Mouse (Mus musculus) midbrain, embryonic 11.5 days (tissue): Measurements from ENCODE around the gene Atxn10. TPM values are rescaled to one million over a fixed set of nuclear protein-coding genes. Genes with fewer than 3 reads are reported as not detected.

ENCODE experiments used
- ATAC-seq: fragments of 200-750 bp; cut with Nextera tagmentation; 2 replicates; pipeline ENCODE4 v1.8.0; 2017; ENCODE audit warnings: moderate TSS enrichment, moderate library complexity; ENCODE audit not compliant: low FRiP score
- DNase-seq: peaks from one replicate; pipeline ENCODE4 v3.0.0; 2015; ENCODE audit warnings: low spot score; ENCODE audit errors: missing footprints
- H3K27ac ChIP-seq: fragments of 300-500 bp; sonication (generic); 2 replicates; pipeline ENCODE4 v1.5.1; 2014; ENCODE audit warnings: low read depth, low read length
- H3K27me3 ChIP-seq: fragments of 300-500 bp; sonication (generic); 2 replicates; pipeline ENCODE4 v1.6.1; 2014; ENCODE audit warnings: mild to moderate bottlenecking, low read length, moderate library complexity, mixed read lengths; ENCODE audit not compliant: control insufficient read depth, insufficient read depth
- H3K36me3 ChIP-seq: fragments of 300-500 bp; sonication (generic); 2 replicates; pipeline ENCODE4 v1.6.1; 2014; ENCODE audit warnings: mild to moderate bottlenecking, low read length, moderate library complexity, mixed read lengths; ENCODE audit not compliant: control insufficient read depth, insufficient read depth
- H3K4me1 ChIP-seq: fragments of 300-500 bp; sonication (generic); 2 replicates; pipeline ENCODE4 v1.6.1; 2014; ENCODE audit warnings: low read length; ENCODE audit not compliant: control insufficient read depth, insufficient read depth
- H3K4me2 ChIP-seq: fragments of 300-500 bp; sonication (generic); 2 replicates; pipeline ENCODE4 v1.6.1; 2014; ENCODE audit warnings: mild to moderate bottlenecking, moderate library complexity
- H3K4me3 ChIP-seq: fragments of 300-500 bp; sonication (generic); 2 replicates; pipeline ENCODE4 v1.5.1; 2014; ENCODE audit warnings: low read depth, low read length
- H3K9ac ChIP-seq: fragments of 300-500 bp; sonication (generic); 2 replicates; pipeline ENCODE4 v1.6.1; 2014; ENCODE audit warnings: low read length
- H3K9me3 ChIP-seq: fragments of 300-500 bp; sonication (generic); 2 replicates; pipeline ENCODE4 v1.6.1; 2016; ENCODE audit warnings: low read length; ENCODE audit not compliant: control insufficient read depth
- WGBS: fragments of 180-500 bp; shearing (Covaris S2); extraction: QIAGEN DNeasy Blood & Tissue Kit; methylation state at CpG from one replicate; pipeline ENCODE4 v1.1.7; 2014; 5-methylcytosine and 5-hydroxymethylcytosine counted together
- polyA plus RNA-seq: library from polyadenylated mRNA; unstranded; fragments of >200 nt; fragmentation: Nextera tagmentation; extraction: Ambion mirVana; gene quantifications from 2 replicates; pipeline ENCODE4 v1.2.1, GENCODE M21; 2014

Gene Atxn10
- polyA plus RNA-seq, 1 experiment from 2014 or later, result 419 TPM

- Histone ChIP-seq H3K27me3 (peaks cover 7% of the 10 kb centered on the region), H3K27ac (peak overlapping the region; percentile 65), H3K4me1 (peaks cover 78% of the 10 kb centered on the region), H3K9ac (0 out of 2 replicates have a peak overlapping the region, but pooled peaks have one; percentile 6), H3K4me3 (no peak overlapping the region), H3K4me2 (peak overlapping the region; percentile 2; the same call in 1 of the 2 replicates), H3K36me3 (no peaks in the 10 kb centered on the region; the same call in 1 of the 2 replicates), H3K9me3 (no peaks in the 10 kb centered on the region)
- DNase-seq (peak; percentile 90), ATAC-seq (no peak)
- WGBS, result 24% methylated on average over 13 of the region's 13 CpGs
These were observed 127.2 kb downstream of the Atxn10 start for GRCm38 (mm10) chr15:85463027-85463790.

DNA sequence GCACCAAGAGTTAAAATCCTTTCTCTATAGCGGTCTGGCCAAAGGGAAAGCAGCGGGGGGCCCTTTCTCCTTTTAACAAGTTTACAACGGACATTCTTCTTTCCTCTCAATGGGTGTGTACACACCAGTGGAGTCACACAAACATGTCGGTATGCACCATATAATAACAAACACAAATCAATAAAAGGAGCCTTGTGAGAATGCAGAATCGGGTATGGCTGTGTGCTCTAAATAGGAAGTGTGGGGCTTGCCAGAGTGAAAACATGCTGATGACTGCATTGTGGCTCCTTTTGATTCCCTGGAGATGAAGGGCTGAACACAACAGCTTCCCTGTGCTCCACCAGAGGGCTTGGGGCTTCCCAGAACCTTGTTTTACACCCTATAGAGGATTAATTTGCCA is 128.1 kb downstream of the Atxn10 start:
- ATAC-seq (peak; percentile 43), DNase-seq (peak; percentile 92)
- 6% methylated on average over 5 of the region's 5 CpGs for WGBS
- Histone ChIP-seq H3K36me3 (no peaks in the 10 kb centered on the region; the same call in 1 of the 2 replicates), H3K27ac (peak overlapping the region; percentile 67; the same call in 1 of the 2 replicates), H3K9me3 (no peaks in the 10 kb centered on the region), H3K9ac (no peak overlapping the region), H3K4me1 (peaks cover 69% of the 10 kb centered on the region), H3K4me3 (no peak overlapping the region), H3K27me3 (peaks cover 9% of the 10 kb centered on the region), H3K4me2 (peak overlapping the region; percentile 11; the same call in 1 of the 2 replicates)

DNA sequence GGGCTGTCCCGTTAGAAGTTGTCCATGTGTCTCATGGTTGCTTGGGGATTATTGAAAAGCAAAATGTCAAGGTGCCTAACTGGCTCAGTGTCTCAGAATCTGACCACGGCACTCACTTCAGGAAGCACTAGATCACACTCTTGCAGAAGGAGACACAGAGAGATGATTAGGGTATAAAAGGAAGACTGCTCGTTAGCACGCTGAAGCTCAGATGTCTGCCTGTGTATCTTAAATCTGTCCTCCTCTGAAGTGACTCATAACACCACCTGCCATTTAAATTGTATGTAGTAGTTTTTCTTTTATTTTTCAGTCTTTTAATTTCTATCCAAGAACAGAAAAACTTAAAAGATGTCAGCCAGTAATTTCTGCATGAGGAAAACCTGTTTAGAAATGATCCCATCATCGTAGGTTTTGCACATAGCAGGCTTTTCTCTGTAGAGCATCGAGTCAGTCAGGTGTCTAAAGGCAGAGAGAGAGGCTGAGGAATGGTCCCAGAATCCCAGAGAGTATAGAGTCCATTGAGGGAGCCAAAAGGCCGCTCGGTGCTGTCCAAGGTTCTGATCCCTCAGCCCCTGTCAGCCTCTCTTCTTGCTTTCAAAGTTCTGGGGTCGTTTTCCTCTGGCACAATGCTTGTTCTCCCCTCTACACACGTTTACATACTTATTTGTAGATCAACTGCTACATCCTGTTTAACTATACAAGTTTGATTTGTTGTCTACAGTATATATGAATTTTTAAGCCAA is 128.9 kb downstream of the Atxn10 start:
- Histone ChIP-seq H3K9ac (0 out of 2 replicates have a peak overlapping the region, but pooled peaks have one; percentile 21), H3K4me3 (no peak overlapping the region), H3K4me1 (peaks cover 61% of the 10 kb centered on the region), H3K27me3 (peaks cover 2% of the 10 kb centered on the region; the same call in 1 of the 2 replicates), H3K36me3 (no peaks in the 10 kb centered on the region; the same call in 1 of the 2 replicates), H3K9me3 (no peaks in the 10 kb centered on the region), H3K27ac (peak overlapping the region; percentile 67), H3K4me2 (no peak overlapping the region)
- ATAC-seq (no peak), DNase-seq (no peak)
- 37% methylated on average over 10 of the region's 10 CpGs for WGBS

GRCm38 (mm10) chr15:85466456-85467067 is 130.5 kb downstream of the Atxn10 start:
- no peaks in the 10 kb centered on the region for H3K9me3 ChIP-seq
- no peak overlapping the region for H3K9ac ChIP-seq
- 84% methylated on average over 5 of the region's 5 CpGs for WGBS
- no peak for ATAC-seq
- H3K4me2 ChIP-seq, result no peak overlapping the region
- peaks cover 47% of the 10 kb centered on the region for H3K4me1 ChIP-seq
- H3K36me3 ChIP-seq, result no peaks in the 10 kb centered on the region; the same call in 1 of the 2 replicates
- H3K27ac ChIP-seq, result no peak overlapping the region
- peaks cover 2% of the 10 kb centered on the region; the same call in 1 of the 2 replicates for H3K27me3 ChIP-seq
- no peak for DNase-seq
- no peak overlapping the region for H3K4me3 ChIP-seq

DNA sequence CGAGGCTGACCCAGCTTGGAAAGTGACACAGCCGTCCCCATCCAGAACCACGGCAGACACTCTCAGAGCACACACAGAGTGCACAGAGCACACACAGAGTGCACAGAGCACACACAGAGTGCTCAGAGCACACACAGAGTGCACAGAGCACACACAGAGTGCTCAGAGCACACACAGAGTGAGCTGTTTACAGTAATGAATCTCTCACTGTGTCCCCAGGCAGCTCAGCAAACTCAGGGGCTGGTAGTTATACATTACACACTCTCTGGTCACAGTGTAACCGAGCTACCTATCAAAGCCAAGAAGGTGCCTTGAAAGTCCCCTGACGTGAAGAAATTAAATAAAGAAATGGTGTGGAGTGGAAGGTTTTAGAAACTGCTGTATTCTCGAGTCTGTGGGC is 133.4 kb downstream of the Atxn10 start:
- ATAC-seq (no peak), DNase-seq (no peak)
- no peaks in the 10 kb centered on the region; the same call in 1 of the 2 replicates for H3K36me3 ChIP-seq
- H3K4me2 ChIP-seq, result no peak overlapping the region
- H3K4me1 ChIP-seq, result peaks cover 20% of the 10 kb centered on the region
- no peak overlapping the region for H3K4me3 ChIP-seq
- peaks cover 2% of the 10 kb centered on the region; the same call in 1 of the 2 replicates for H3K27me3 ChIP-seq
- WGBS, result 85% methylated on average over 6 of the region's 6 CpGs
- no peak overlapping the region for H3K27ac ChIP-seq
- no peak overlapping the region for H3K9ac ChIP-seq
- H3K9me3 ChIP-seq, result no peaks in the 10 kb centered on the region

DNA sequence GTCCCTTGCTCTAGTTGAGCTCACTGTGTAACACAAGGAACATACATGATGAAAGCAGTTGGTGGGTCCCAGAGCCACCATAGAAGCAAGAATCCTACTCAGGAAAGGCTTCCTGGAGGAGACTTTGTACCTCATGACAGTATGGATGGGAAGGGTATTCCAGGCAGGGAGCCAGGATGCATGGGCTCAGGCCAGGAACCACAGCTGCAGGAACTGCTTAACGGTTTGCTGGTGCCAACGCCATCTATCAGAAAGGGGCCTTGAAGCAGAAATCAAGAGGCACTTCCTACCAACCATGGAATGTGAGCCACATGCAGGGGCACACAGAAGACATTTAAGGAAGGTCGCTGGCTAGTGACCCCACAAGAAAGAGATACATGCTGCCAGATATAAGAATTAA is 138.7 kb downstream of the Atxn10 start:
- Histone ChIP-seq H3K4me1 (peaks cover 3% of the 10 kb centered on the region; the same call in 1 of the 2 replicates), H3K27me3 (peaks cover 7% of the 10 kb centered on the region), H3K4me3 (no peak overlapping the region), H3K9me3 (no peaks in the 10 kb centered on the region), H3K27ac (no peak overlapping the region), H3K4me2 (no peak overlapping the region), H3K36me3 (no peaks in the 10 kb centered on the region), H3K9ac (no peak overlapping the region)
- 83% methylated on average over 3 of the region's 3 CpGs for WGBS
- no peak for DNase-seq
- ATAC-seq, result no peak

DNA sequence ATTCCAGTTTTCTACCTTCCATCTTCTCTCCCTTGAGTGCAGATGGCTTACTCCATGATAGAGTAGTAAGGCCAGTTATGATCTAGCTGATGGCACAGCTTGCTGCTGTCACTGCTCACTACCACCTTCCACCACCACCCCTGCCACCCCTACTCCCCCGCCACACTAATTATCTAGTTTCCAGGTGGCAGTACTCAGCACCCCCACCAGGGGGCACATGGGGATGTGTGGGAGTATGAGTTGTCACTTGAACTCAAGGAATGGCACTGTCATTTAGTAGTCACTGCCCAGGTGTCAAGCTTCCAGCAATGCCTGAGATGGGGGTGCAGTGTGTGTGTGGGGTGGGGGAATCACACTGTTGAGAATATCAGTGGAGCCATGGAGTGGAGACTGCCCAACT is 141.5 kb downstream of the Atxn10 start:
- 45% methylated on average over 1 of the region's 1 CpGs for WGBS
- no peak overlapping the region for H3K9ac ChIP-seq
- H3K36me3 ChIP-seq, result no peaks in the 10 kb centered on the region
- peak; percentile 43 for ATAC-seq
- no peak overlapping the region for H3K4me3 ChIP-seq
- H3K27ac ChIP-seq, result no peak overlapping the region
- no peak overlapping the region for H3K4me2 ChIP-seq
- H3K27me3 ChIP-seq, result peaks cover 12% of the 10 kb centered on the region
- H3K4me1 ChIP-seq, result peaks cover 18% of the 10 kb centered on the region
- peak; percentile 97 for DNase-seq
- no peaks in the 10 kb centered on the region for H3K9me3 ChIP-seq

DNA sequence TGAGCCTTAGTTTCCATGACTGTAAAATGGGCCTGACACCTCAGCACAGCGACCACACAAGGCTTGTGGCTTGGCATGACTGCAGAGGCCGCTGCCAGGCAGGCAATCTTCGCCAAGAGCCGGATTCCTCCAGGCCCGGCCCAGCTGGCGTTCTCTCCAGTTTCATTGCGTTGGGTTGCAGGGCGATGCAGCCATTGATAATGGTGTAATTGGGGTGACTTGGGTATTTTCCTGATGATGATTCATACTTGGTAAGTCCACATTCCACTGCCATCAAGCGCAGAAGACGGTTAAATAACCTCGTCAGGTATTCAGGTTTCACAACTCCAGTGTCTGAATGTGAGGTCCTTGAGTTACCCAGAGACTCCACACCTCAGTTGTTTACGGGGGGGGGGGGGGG is 143.3 kb downstream of the Atxn10 start:
- no peak overlapping the region for H3K4me2 ChIP-seq
- peaks cover 22% of the 10 kb centered on the region for H3K4me1 ChIP-seq
- no peaks in the 10 kb centered on the region for H3K9me3 ChIP-seq
- no peak overlapping the region for H3K9ac ChIP-seq
- 85% methylated on average over 12 of the region's 12 CpGs for WGBS
- ATAC-seq, result no peak
- H3K4me3 ChIP-seq, result no peak overlapping the region
- H3K27ac ChIP-seq, result no peak overlapping the region
- no peak for DNase-seq
- H3K27me3 ChIP-seq, result peaks cover 12% of the 10 kb centered on the region
- no peaks in the 10 kb centered on the region for H3K36me3 ChIP-seq
